In the genomic region with DNA sequence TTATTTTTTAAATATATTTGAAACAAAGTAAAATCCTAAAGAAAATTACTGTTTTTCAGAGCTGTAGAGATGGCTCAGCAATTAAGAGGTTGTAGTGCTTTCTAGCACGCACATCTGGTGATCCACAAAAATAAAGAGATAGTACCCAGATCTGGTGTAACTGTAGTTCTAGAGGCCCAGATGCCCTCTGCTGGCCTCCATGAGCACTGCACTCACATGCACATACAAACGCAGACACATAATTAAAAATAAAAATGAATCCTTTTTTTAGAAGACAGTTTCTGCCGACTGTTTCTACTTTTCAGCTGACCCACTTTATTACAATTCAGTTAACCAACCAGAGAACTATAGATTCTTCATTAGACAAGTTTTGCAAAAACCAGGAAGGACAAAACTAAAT, we compare ENCODE assay signal across 15 mouse cellular contexts.
DNase-seq lines count a peak whose midpoint lies in the region; ATAC-seq and TF ChIP-seq lines count a peak whose summit lies in the region.
"Had no signal": no experiment of that assay in that cellular context is flagged by ENCODE, and none has a peak within 500 bp of the region (broad histone marks: within the 10 kb centered on the region; RNA-seq: fewer than 3 reads in every experiment).

No protein-coding gene starts in this region.

- H3K27me3 ChIP-seq in kidney, adult 2 months (replicated peaks; ENCODE audit: control insufficient read depth, insufficient read depth, low read length), result no peaks in the 10 kb centered on the region
- no peaks in the 10 kb centered on the region for H3K27me3 ChIP-seq in midbrain, postnatal 0 days (ENCODE audit: insufficient read depth, low read length)
- H3K27me3 ChIP-seq in midbrain, embryonic 10.5 days (ENCODE audit: low read depth, poor library complexity, severe bottlenecking), result no peaks in the 10 kb centered on the region
- H3K27me3 ChIP-seq: heart, embryonic 12.5 days; liver, embryonic 15.5 days; midbrain, embryonic 15.5 days; neural tube, embryonic 12.5 days; stomach, embryonic 15.5 days had no signal

- H3K4me1 ChIP-seq in kidney, adult 2 months (ENCODE audit: control insufficient read depth, insufficient read depth, low read length), result no peaks in the 10 kb centered on the region
- H3K4me1 ChIP-seq in midbrain, postnatal 0 days (ENCODE audit: insufficient read depth, low read length), result no peaks in the 10 kb centered on the region
- peaks cover 7% of the 10 kb centered on the region for H3K4me1 ChIP-seq in midbrain, embryonic 10.5 days
- H3K4me1 ChIP-seq in embryonic fibroblast, embryonic 13.5 days (ENCODE audit: control insufficient read depth, insufficient read depth, low read length), result no peaks in the 10 kb centered on the region
- H3K4me1 ChIP-seq: heart, embryonic 12.5 days; liver, embryonic 15.5 days; midbrain, embryonic 15.5 days; neural tube, embryonic 12.5 days; stomach, embryonic 15.5 days had no signal

- H3K9ac ChIP-seq in midbrain, postnatal 0 days (replicated peaks; ENCODE audit: low read length, poor library complexity, severe bottlenecking), result no peak overlapping the region
- H3K9ac ChIP-seq: heart, embryonic 12.5 days; liver, embryonic 15.5 days; midbrain, embryonic 15.5 days; neural tube, embryonic 12.5 days; stomach, embryonic 15.5 days had no signal

- no peaks in the 10 kb centered on the region for H3K9me3 ChIP-seq in midbrain, postnatal 0 days (ENCODE audit: low read length)
- H3K9me3 ChIP-seq in midbrain, embryonic 10.5 days (replicated peaks), result no peaks in the 10 kb centered on the region
- H3K9me3 ChIP-seq: heart, embryonic 12.5 days; liver, embryonic 15.5 days; midbrain, embryonic 15.5 days; neural tube, embryonic 12.5 days; stomach, embryonic 15.5 days had no signal

- no peak for TF ChIP-seq POLR2A in kidney, adult 2 months (IDR thresholded peaks at IDR 0.05; ENCODE audit: low read depth, low read length)
- TF ChIP-seq POLR2A in embryonic fibroblast, embryonic 13.5 days (IDR thresholded peaks at IDR 0.05; ENCODE audit: low read depth, low read length), result no peak

- H3K36me3 ChIP-seq in kidney, adult 2 months (ENCODE audit: control insufficient read depth, insufficient read depth, low read length), result no peaks in the 10 kb centered on the region
- H3K36me3 ChIP-seq in midbrain, postnatal 0 days (ENCODE audit: insufficient read depth, low read length), result no peaks in the 10 kb centered on the region
- H3K36me3 ChIP-seq in midbrain, embryonic 10.5 days, result no peaks in the 10 kb centered on the region
- H3K36me3 ChIP-seq: heart, embryonic 12.5 days; liver, embryonic 15.5 days; midbrain, embryonic 15.5 days; neural tube, embryonic 12.5 days; stomach, embryonic 15.5 days had no signal

- H3K27ac ChIP-seq in kidney, adult 2 months (ENCODE audit: insufficient read depth, low read depth, low read length), result no peak overlapping the region
- H3K27ac ChIP-seq in midbrain, postnatal 0 days (ENCODE audit: low read depth, low read length), result no peak overlapping the region
- H3K27ac ChIP-seq in midbrain, embryonic 10.5 days (replicated peaks), result no peak overlapping the region
- no peak overlapping the region for H3K27ac ChIP-seq in embryonic fibroblast, embryonic 13.5 days (ENCODE audit: insufficient read depth, low read length)
- H3K27ac ChIP-seq: liver, embryonic 15.5 days; midbrain, embryonic 15.5 days; neural tube, embryonic 12.5 days; stomach, embryonic 15.5 days had no signal

- peak; percentile 24; the same call in 1 of the 2 replicates for TF ChIP-seq CTCF in kidney, adult 2 months (conservative IDR thresholded peaks at IDR 0.05; ENCODE audit: insufficient read depth, insufficient read length, low read depth, low read length)
- TF ChIP-seq CTCF in midbrain, postnatal 0 days (IDR thresholded peaks at IDR 0.05), result 0 out of 2 replicates have a peak, but pooled peaks have one; percentile 34
- 0 out of 2 replicates have a peak, but pooled peaks have one; percentile 7 for TF ChIP-seq CTCF in embryonic fibroblast, embryonic 13.5 days (IDR thresholded peaks at IDR 0.05; ENCODE audit: borderline replicate concordance, insufficient read depth, low read length)

- no peak overlapping the region for H3K4me3 ChIP-seq in kidney, adult 2 months (ENCODE audit: insufficient read depth, low read depth, low read length)
- no peak overlapping the region for H3K4me3 ChIP-seq in midbrain, postnatal 0 days (ENCODE audit: low read depth, low read length)
- H3K4me3 ChIP-seq in midbrain, embryonic 10.5 days, result no peak overlapping the region
- no peak overlapping the region for H3K4me3 ChIP-seq in embryonic fibroblast, embryonic 13.5 days (ENCODE audit: insufficient read depth, low read length)
- H3K4me3 ChIP-seq: heart, embryonic 12.5 days; liver, embryonic 15.5 days; midbrain, embryonic 15.5 days; neural tube, embryonic 12.5 days; stomach, embryonic 15.5 days had no signal

- ATAC-seq in CD4-positive, CD25-positive, alpha-beta regulatory T cell, adult 4 months, result no peak
- ATAC-seq in midbrain, postnatal 0 days (ENCODE audit: low FRiP score), result no peak
- ATAC-seq: midbrain, embryonic 15.5 days had no signal

- peak; percentile 1 for DNase-seq in CD4-positive, CD25-positive, alpha-beta regulatory T cell, adult 2 months (ENCODE audit: low read depth, low spot score)
- no peak for DNase-seq in kidney, adult 2 months
- DNase-seq in kidney, postnatal 14 days, result no peak
- no peak for DNase-seq in midbrain, postnatal 0 days (ENCODE audit: low spot score)
- no peak for DNase-seq in midbrain, embryonic 10.5 days (ENCODE audit: low spot score)
- DNase-seq in left cerebral cortex, adult 11 months (ENCODE audit: low spot score), result no peak
- DNase-seq: adrenal gland, postnatal 10 days; kidney, adult 11 months had no signal

- H3K4me2 ChIP-seq in midbrain, postnatal 0 days (ENCODE audit: low read depth, low read length, poor library complexity, severe bottlenecking), result no peak overlapping the region
- H3K4me2 ChIP-seq: heart, embryonic 12.5 days; liver, embryonic 15.5 days; midbrain, embryonic 15.5 days; neural tube, embryonic 12.5 days; stomach, embryonic 15.5 days had no signal

- 96% methylated on average over 3 of the region's 3 CpGs for WGBS in kidney, adult 2 months
- WGBS in midbrain, postnatal 0 days, result 96% methylated on average over 3 of the region's 3 CpGs
- 92% methylated on average over 3 of the region's 3 CpGs for WGBS in midbrain, embryonic 10.5 days
